Comparison of ENCODE assay signal across 12 mouse cellular contexts in the genomic region with DNA sequence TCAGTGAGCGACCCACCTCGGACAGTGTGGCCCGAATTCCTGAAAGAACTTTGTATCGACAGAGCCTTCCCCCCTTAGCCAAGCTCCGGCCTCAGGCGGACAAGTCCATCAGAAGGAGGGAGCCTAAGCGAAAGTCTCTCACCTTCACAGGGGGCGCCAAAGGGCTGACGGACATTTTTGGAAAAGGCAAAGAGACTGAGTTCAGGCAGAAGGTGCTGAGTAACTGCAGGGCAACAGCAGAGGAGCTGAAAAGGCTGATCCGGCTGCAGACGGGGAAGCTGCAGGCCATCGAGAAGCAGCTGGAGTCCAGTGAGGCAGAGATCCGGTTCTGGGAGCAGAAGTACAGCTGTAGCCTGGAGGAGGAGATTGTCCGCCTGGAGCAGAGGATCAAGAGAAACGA. TPM values are rescaled to one million over a fixed set of nuclear protein-coding genes. Genes with fewer than 3 reads are reported as not detected.
DNase-seq lines count a peak whose midpoint lies in the region; ATAC-seq and TF ChIP-seq lines count a peak whose summit lies in the region.
"Had no signal": no experiment of that assay in that cellular context is flagged by ENCODE, and none has a peak within 500 bp of the region (broad histone marks: within the 10 kb centered on the region; RNA-seq: fewer than 3 reads in every experiment).

No protein-coding gene starts in this region.

- TF ChIP-seq EP300 in ES-Bruce4 (IDR thresholded peaks at IDR 0.05; ENCODE audit: insufficient read depth, low read depth, low read length), result no peak

- no peaks in the 10 kb centered on the region for H3K9me3 ChIP-seq in ES-Bruce4 (replicated peaks; ENCODE audit: control insufficient read depth, insufficient read depth, low read length, poor library complexity, severe bottlenecking)
- H3K9me3 ChIP-seq in embryonic facial prominence, embryonic 12.5 days, result no peaks in the 10 kb centered on the region
- H3K9me3 ChIP-seq: stomach, embryonic 15.5 days had no signal

- no peak overlapping the region for H3K4me3 ChIP-seq in gastrocnemius, adult 2 months
- no peak overlapping the region for H3K4me3 ChIP-seq in layer of hippocampus, adult 2 months
- 0 out of 2 replicates have a peak overlapping the region, but pooled peaks have one; percentile 17 for H3K4me3 ChIP-seq in ES-Bruce4 (ENCODE audit: low read depth, low read length)
- no peak overlapping the region for H3K4me3 ChIP-seq in embryonic facial prominence, embryonic 12.5 days
- H3K4me3 ChIP-seq: stomach, embryonic 15.5 days had no signal

- H3K4me1 ChIP-seq in ES-Bruce4 (ENCODE audit: control insufficient read depth, insufficient read depth, low read length), result no peaks in the 10 kb centered on the region
- peaks cover 6% of the 10 kb centered on the region; the same call in 1 of the 2 replicates for H3K4me1 ChIP-seq in embryonic facial prominence, embryonic 12.5 days
- H3K4me1 ChIP-seq: stomach, embryonic 15.5 days had no signal

- no peak overlapping the region for H3K27ac ChIP-seq in gastrocnemius, adult 2 months
- H3K27ac ChIP-seq in layer of hippocampus, adult 2 months, result no peak overlapping the region
- no peak overlapping the region for H3K27ac ChIP-seq in ES-Bruce4 (ENCODE audit: insufficient read depth, low read length)
- no peak overlapping the region for H3K27ac ChIP-seq in embryonic facial prominence, embryonic 12.5 days
- H3K27ac ChIP-seq: macrophage; stomach, embryonic 15.5 days had no signal

- H3K27me3 ChIP-seq in ES-Bruce4 (ENCODE audit: control insufficient read depth, insufficient read depth, low read length, poor library complexity, severe bottlenecking), result no peaks in the 10 kb centered on the region
- H3K27me3 ChIP-seq in embryonic facial prominence, embryonic 12.5 days, result no peaks in the 10 kb centered on the region
- H3K27me3 ChIP-seq: stomach, embryonic 15.5 days had no signal

- DNase-seq in gastrocnemius, adult 2 months, result no peak
- no peak for DNase-seq in gastrocnemius, postnatal 14 days
- DNase-seq in layer of hippocampus, adult 2 months (ENCODE audit: low spot score in 2 of 2), result no peak
- no peak for DNase-seq in layer of hippocampus, postnatal 10 days (ENCODE audit: low spot score in 2 of 2)
- DNase-seq in adrenal gland, postnatal 14 days, result no peak
- no peak for DNase-seq in urinary bladder, postnatal 10 days (ENCODE audit: low spot score)
- DNase-seq: layer of hippocampus, postnatal 36 days had no signal

- H3K9ac ChIP-seq in ES-Bruce4 (ENCODE audit: low read depth, poor library complexity, severe bottlenecking), result no peak overlapping the region
- 0 out of 2 replicates have a peak overlapping the region, but pooled peaks have one; percentile 19 for H3K9ac ChIP-seq in embryonic facial prominence, embryonic 12.5 days
- H3K9ac ChIP-seq: stomach, embryonic 15.5 days had no signal

- 27% methylated on average over 15 of the region's 15 CpGs for WGBS in embryonic facial prominence, embryonic 12.5 days

- H3K36me3 ChIP-seq in ES-Bruce4 (ENCODE audit: control insufficient read depth, insufficient read depth, low read length, poor library complexity, severe bottlenecking), result no peaks in the 10 kb centered on the region
- peaks cover 20% of the 10 kb centered on the region for H3K36me3 ChIP-seq in embryonic facial prominence, embryonic 12.5 days

- intact Hi-C loops in gastrocnemius, adult 2 months (cut with DNase I), result no loop called here
- intact Hi-C loops in gastrocnemius, postnatal 14 days (cut with DNase I; ENCODE audit: low total_unique reads), result loop anchor here (10.0 kb wide), 1 partner anchor 450 kb away; no protein-coding TSS in a partner anchor

- no peak for ATAC-seq in embryonic facial prominence, embryonic 12.5 days (ENCODE audit: insufficient number of reproducible peaks, insufficient read depth, low FRiP score, low TSS enrichment)
- ATAC-seq: CD4-positive, CD25-positive, alpha-beta regulatory T cell, adult 4 months had no signal

- no peak for TF ChIP-seq POLR2A in ES-Bruce4 (IDR thresholded peaks at IDR 0.05; ENCODE audit: insufficient read depth, low read length)

- peak; percentile 10; the same call in 1 of the 2 replicates for TF ChIP-seq CTCF in gastrocnemius, adult 2 months (IDR thresholded peaks at IDR 0.05)
- TF ChIP-seq CTCF in layer of hippocampus, adult 2 months (conservative IDR thresholded peaks at IDR 0.05), result peak; percentile 54
- peak; percentile 35 for TF ChIP-seq CTCF in ES-Bruce4 (IDR thresholded peaks at IDR 0.05; ENCODE audit: low read depth, low read length)

- no peak overlapping the region for H3K4me2 ChIP-seq in embryonic facial prominence, embryonic 12.5 days (replicated peaks)
- H3K4me2 ChIP-seq: stomach, embryonic 15.5 days had no signal

RNA-seq across cellular contexts. Expression of a gene that starts 50.2 kb away (rescaled TPM):
- 10 to 100 TPM; 17.2 to 48.4 TPM for total RNA-seq in gastrocnemius, adult 2 months (2021)
- total RNA-seq in gastrocnemius, postnatal 14 days (2021), result 10 to 100 TPM; 29.8 to 41.7 TPM
- 10 to 100 TPM; 45.2 to 47.1 TPM for total RNA-seq in layer of hippocampus, adult 2 months (2021)
- 10 to 100 TPM; 15.5 to 19.3 TPM for total RNA-seq in layer of hippocampus, postnatal 10 days (2021)
- polyA plus RNA-seq in ES-Bruce4 (2011; ENCODE audit: insufficient read depth, insufficient read length, low read depth, missing spikeins), result 5.3 TPM in 2 replicates
- 1.9 and 2.6 TPM in 2 replicates for polyA plus RNA-seq in embryonic facial prominence, embryonic 12.5 days (2016; fragmentation: Nextera tagmentation; extraction: Ambion mirVana)
- total RNA-seq in adrenal gland, postnatal 14 days (2021), result 4.5 and 4.6 TPM in 2 replicates
